Mouse (Mus musculus) megakaryocyte, embryonic 14.5 days (primary cell): ENCODE measurements at regions not wholly inside any gene's neighbourhood (a gene's known extent, or its start where the extent isn't known, plus 50 kb on each side); places are given as distances from the start of the nearest gene placed in this dataset.

Experiments
- FLI1 ChIP-seq: IDR thresholded peaks from 2 replicates; pipeline ENCODE4 v1.6.1; 2012; ENCODE audit warnings: low read length, inconsistent platforms, mixed read lengths
- GATA1 ChIP-seq: IDR thresholded peaks from 3 replicates; pipeline ENCODE4 v1.6.1; 2012; ENCODE audit warnings: mixed read lengths, low read length, inconsistent platforms, borderline replicate concordance

GRCm38 (mm10) chr7:66501425-66501824 lies 74.1 kb upstream of the Aldh1a3 start:
- TF ChIP-seq GATA1 (no peak), FLI1 (no peak)
